Mouse (Mus musculus): Measurements from ENCODE around the gene Cacng8. TPM values are rescaled to one million over a fixed set of nuclear protein-coding genes. Genes with fewer than 3 reads are reported as not detected.

Cacng8 gene
- 0.67 and 1.1 TPM in 2 replicates for polyA plus RNA-seq (2015; fragmentation: Nextera tagmentation; extraction: Ambion mirVana)

GRCm38 (mm10) chr7:3390413-3391080, at the start of gene Cacng8:
Cacng8 (plus strand) TSS chr7:3390683.
- WGBS, result 1% methylated on average over 7 of the region's 7 CpGs
- H3K4me2 ChIP-seq (ENCODE audit: low read length), result peak within 1 kb of the TSS; percentile 41
- no peaks in the 10 kb centered on the region for H3K36me3 ChIP-seq (ENCODE audit: insufficient read depth, low read length)
- no peak within 1 kb of the TSS for H3K27ac ChIP-seq
- H3K4me3 ChIP-seq (replicated peaks; ENCODE audit: low read depth, low read length), result peak within 1 kb of the TSS; percentile 17
- DNase-seq (ENCODE audit: low spot score) (peak; percentile 13), ATAC-seq (replicated peaks; ENCODE audit: low FRiP score, low read depth) (no peak)
- no peak within 1 kb of the TSS for H3K9ac ChIP-seq (ENCODE audit: low read depth, low read length)
- H3K27me3 ChIP-seq (ENCODE audit: insufficient read depth, low read length), result no peaks in the 10 kb centered on the region
- no peaks in the 10 kb centered on the region for H3K4me1 ChIP-seq (replicated peaks; ENCODE audit: insufficient read depth, low read length)
- no peaks in the 10 kb centered on the region for H3K9me3 ChIP-seq (replicated peaks; ENCODE audit: low read length)
- no peak for TF ChIP-seq CTCF (IDR thresholded peaks at IDR 0.05; ENCODE audit: low read depth)

GRCm38 (mm10) chr7:3343861-3344260, 46.6 kb upstream of the Cacng8 start:
- WGBS, result 93% methylated on average over 3 of the region's 3 CpGs
- H3K36me3 ChIP-seq (ENCODE audit: insufficient read depth, low read length), result no peaks in the 10 kb centered on the region
- TF ChIP-seq CTCF (IDR thresholded peaks at IDR 0.05; ENCODE audit: low read depth), result no peak
- ATAC-seq (replicated peaks; ENCODE audit: low FRiP score, low read depth) (no peak), DNase-seq (ENCODE audit: low spot score) (no peak)
- no peaks in the 10 kb centered on the region for H3K27me3 ChIP-seq (ENCODE audit: insufficient read depth, low read length)
- H3K9me3 ChIP-seq (replicated peaks; ENCODE audit: low read length), result no peaks in the 10 kb centered on the region
- H3K4me1 ChIP-seq (replicated peaks; ENCODE audit: insufficient read depth, low read length), result no peaks in the 10 kb centered on the region
- no peak overlapping the region for H3K9ac ChIP-seq (ENCODE audit: low read depth, low read length)
- no peak overlapping the region for H3K4me2 ChIP-seq (ENCODE audit: low read length)
- no peak overlapping the region for H3K27ac ChIP-seq
- H3K4me3 ChIP-seq (replicated peaks; ENCODE audit: low read depth, low read length), result no peak overlapping the region

GRCm38 (mm10) chr7:3345301-3345700, 45.2 kb upstream of the Cacng8 start:
- Histone ChIP-seq H3K4me1 (replicated peaks; ENCODE audit: insufficient read depth, low read length) (no peaks in the 10 kb centered on the region), H3K9me3 (replicated peaks; ENCODE audit: low read length) (no peaks in the 10 kb centered on the region), H3K4me3 (replicated peaks; ENCODE audit: low read depth, low read length) (no peak overlapping the region), H3K27me3 (ENCODE audit: insufficient read depth, low read length) (no peaks in the 10 kb centered on the region), H3K27ac (no peak overlapping the region), H3K36me3 (ENCODE audit: insufficient read depth, low read length) (no peaks in the 10 kb centered on the region), H3K9ac (ENCODE audit: low read depth, low read length) (no peak overlapping the region), H3K4me2 (ENCODE audit: low read length) (no peak overlapping the region)
- DNase-seq (ENCODE audit: low spot score) (no peak), ATAC-seq (replicated peaks; ENCODE audit: low FRiP score, low read depth) (no peak)
- TF ChIP-seq CTCF (IDR thresholded peaks at IDR 0.05; ENCODE audit: low read depth), result no peak
- 89% methylated on average over 3 of the region's 3 CpGs for WGBS

- 65% methylated on average over 20 of the region's 20 CpGs for WGBS
- no peak overlapping the region for H3K4me2 ChIP-seq (ENCODE audit: low read length)
- no peak for ATAC-seq (replicated peaks; ENCODE audit: low FRiP score, low read depth)
- no peak for DNase-seq (ENCODE audit: low spot score)
- H3K36me3 ChIP-seq (ENCODE audit: insufficient read depth, low read length), result no peaks in the 10 kb centered on the region
- no peaks in the 10 kb centered on the region for H3K27me3 ChIP-seq (ENCODE audit: insufficient read depth, low read length)
- H3K4me3 ChIP-seq (replicated peaks; ENCODE audit: low read depth, low read length), result no peak overlapping the region
- no peak for TF ChIP-seq CTCF (IDR thresholded peaks at IDR 0.05; ENCODE audit: low read depth)
- H3K4me1 ChIP-seq (replicated peaks; ENCODE audit: insufficient read depth, low read length), result no peaks in the 10 kb centered on the region
- H3K9ac ChIP-seq (ENCODE audit: low read depth, low read length), result no peak overlapping the region
- H3K27ac ChIP-seq, result no peak overlapping the region
- no peaks in the 10 kb centered on the region for H3K9me3 ChIP-seq (replicated peaks; ENCODE audit: low read length)
These were observed 42.9 kb upstream of the Cacng8 start for GRCm38 (mm10) chr7:3347366-3348287.

- DNase-seq (ENCODE audit: low spot score) (no peak), ATAC-seq (replicated peaks; ENCODE audit: low FRiP score, low read depth) (no peak)
- 72% methylated on average over 5 of the region's 5 CpGs for WGBS
- H3K27me3 ChIP-seq (ENCODE audit: insufficient read depth, low read length), result no peaks in the 10 kb centered on the region
- no peaks in the 10 kb centered on the region for H3K36me3 ChIP-seq (ENCODE audit: insufficient read depth, low read length)
- H3K4me3 ChIP-seq (replicated peaks; ENCODE audit: low read depth, low read length), result no peak overlapping the region
- no peak overlapping the region for H3K9ac ChIP-seq (ENCODE audit: low read depth, low read length)
- TF ChIP-seq CTCF (IDR thresholded peaks at IDR 0.05; ENCODE audit: low read depth), result no peak
- no peak overlapping the region for H3K4me2 ChIP-seq (ENCODE audit: low read length)
- no peaks in the 10 kb centered on the region for H3K4me1 ChIP-seq (replicated peaks; ENCODE audit: insufficient read depth, low read length)
- no peaks in the 10 kb centered on the region for H3K9me3 ChIP-seq (replicated peaks; ENCODE audit: low read length)
- H3K27ac ChIP-seq, result no peak overlapping the region
These were observed 42.2 kb upstream of the Cacng8 start for GRCm38 (mm10) chr7:3348326-3348725.

GRCm38 (mm10) chr7:3349775-3350174, 40.7 kb upstream of the Cacng8 start:
- ATAC-seq (replicated peaks; ENCODE audit: low FRiP score, low read depth), result no peak
- Histone ChIP-seq H3K36me3 (ENCODE audit: insufficient read depth, low read length) (no peaks in the 10 kb centered on the region), H3K9ac (ENCODE audit: low read depth, low read length) (no peak overlapping the region), H3K4me3 (replicated peaks; ENCODE audit: low read depth, low read length) (no peak overlapping the region), H3K4me1 (replicated peaks; ENCODE audit: insufficient read depth, low read length) (no peaks in the 10 kb centered on the region), H3K9me3 (replicated peaks; ENCODE audit: low read length) (no peaks in the 10 kb centered on the region), H3K27ac (no peak overlapping the region), H3K27me3 (ENCODE audit: insufficient read depth, low read length) (no peaks in the 10 kb centered on the region), H3K4me2 (ENCODE audit: low read length) (no peak overlapping the region)
- no peak for TF ChIP-seq CTCF (IDR thresholded peaks at IDR 0.05; ENCODE audit: low read depth)
- WGBS, result 89% methylated on average over 9 of the region's 9 CpGs
- DNase-seq (ENCODE audit: low spot score), result no peak
